Mouse (Mus musculus) cerebellum, adult 2 months (tissue): ENCODE measurements around the gene Smc1a.

Experiments
- CTCF ChIP-seq: fragments of 200-500 bp; IDR thresholded peaks from 2 replicates; pipeline ENCODE4 v1.5.1; 2011; ENCODE audit warnings: low read depth, mild to moderate bottlenecking, control low read depth, low read length, moderate library complexity, borderline replicate concordance; ENCODE audit not compliant: insufficient read depth
- POLR2A ChIP-seq: fragments of 200-500 bp; IDR thresholded peaks from 2 replicates; pipeline ENCODE4 v1.6.1; 2011; ENCODE audit warnings: low read length, control low read depth, borderline replicate concordance; ENCODE audit not compliant: insufficient read depth

DNA sequence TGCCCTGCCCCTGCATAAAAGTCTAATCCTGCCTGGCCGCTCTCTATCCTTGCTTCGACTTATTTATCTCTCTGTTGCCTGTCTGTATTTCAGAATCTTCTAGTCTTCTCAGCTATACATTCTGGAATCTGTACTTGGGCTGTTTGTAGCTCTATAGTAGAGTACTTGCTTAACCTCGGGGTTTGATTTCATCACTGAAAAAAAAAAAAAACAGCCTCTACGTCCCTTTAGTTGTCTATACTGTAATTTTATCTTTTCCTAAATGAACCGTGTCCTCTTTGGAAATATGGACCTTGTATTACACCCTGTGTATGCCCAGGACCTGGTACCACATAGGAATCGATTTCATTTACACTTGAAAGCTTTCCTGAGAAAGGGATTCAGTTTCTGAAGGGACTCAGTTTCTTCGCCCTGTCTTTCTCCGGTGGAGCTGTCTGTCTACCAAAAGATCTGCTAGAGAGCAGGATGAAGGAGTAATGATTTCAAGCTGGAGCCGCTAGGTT lies 15.0 kb upstream of the Smc1a start:
- TF ChIP-seq POLR2A (no peak), CTCF (no peak)
